ENCODE assay signal across 16 mouse cellular contexts in the genomic region with DNA sequence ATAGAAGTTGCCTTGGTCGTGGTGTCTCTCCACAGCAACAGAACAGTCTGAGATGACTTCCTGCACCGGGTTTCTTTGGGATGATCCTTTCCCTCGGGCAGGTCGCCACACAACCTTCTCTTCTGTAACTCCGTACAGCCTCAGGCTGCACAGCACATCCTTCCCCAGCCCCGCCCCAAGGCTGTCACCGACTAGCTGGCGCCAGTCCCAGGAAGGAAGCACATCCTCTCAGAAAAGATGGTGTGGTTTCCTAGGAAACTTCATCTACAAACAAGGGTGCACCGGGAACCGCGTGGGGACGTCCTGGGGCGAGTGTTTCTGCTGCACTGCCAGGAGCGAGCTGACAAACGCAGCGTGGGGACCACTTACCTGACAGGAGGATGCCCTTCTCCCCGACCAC. TPM values are rescaled to one million over a fixed set of nuclear protein-coding genes. Genes with fewer than 3 reads are reported as not detected.
DNase-seq lines count a peak whose midpoint lies in the region; ATAC-seq and TF ChIP-seq lines count a peak whose summit lies in the region.
"Had no signal": no experiment of that assay in that cellular context is flagged by ENCODE, and none has a peak within 500 bp of the region (broad histone marks: within the 10 kb centered on the region; RNA-seq: fewer than 3 reads in every experiment).

No protein-coding gene starts in this region.

- ATAC-seq in heart, embryonic 11.5 days (replicated peaks; ENCODE audit: insufficient number of reproducible peaks, low FRiP score, low TSS enrichment), result no peak
- ATAC-seq in lung, postnatal 0 days, result peak; percentile 49
- no peak for ATAC-seq in hindbrain, embryonic 11.5 days (ENCODE audit: low FRiP score)
- ATAC-seq in hindbrain, postnatal 0 days, result no peak

- H3K4me2 ChIP-seq in heart, embryonic 11.5 days, result no peak overlapping the region
- no peak overlapping the region for H3K4me2 ChIP-seq in lung, postnatal 0 days (replicated peaks; ENCODE audit: low read depth, low read length)
- H3K4me2 ChIP-seq in hindbrain, embryonic 11.5 days (replicated peaks; ENCODE audit: low read depth, low read length), result no peak overlapping the region
- H3K4me2 ChIP-seq in hindbrain, postnatal 0 days (ENCODE audit: low read depth, low read length), result no peak overlapping the region
- H3K4me2 ChIP-seq: hindbrain, embryonic 13.5 days; lung, embryonic 15.5 days; midbrain, embryonic 11.5 days had no signal

- no peak overlapping the region for H3K27ac ChIP-seq in heart, adult 2 months
- no peak overlapping the region for H3K27ac ChIP-seq in heart, embryonic 11.5 days (ENCODE audit: low read depth, low read length)
- H3K27ac ChIP-seq in lung, postnatal 0 days (ENCODE audit: low read length), result no peak overlapping the region
- H3K27ac ChIP-seq in hindbrain, embryonic 11.5 days (ENCODE audit: low read depth, low read length), result no peak overlapping the region
- no peak overlapping the region for H3K27ac ChIP-seq in hindbrain, postnatal 0 days
- H3K27ac ChIP-seq: hindbrain, embryonic 13.5 days; lung, embryonic 15.5 days had no signal

- H3K9me3 ChIP-seq in heart, embryonic 11.5 days (replicated peaks; ENCODE audit: control insufficient read depth, low read length), result no peaks in the 10 kb centered on the region
- H3K9me3 ChIP-seq in lung, postnatal 0 days (ENCODE audit: low read length), result no peaks in the 10 kb centered on the region
- no peaks in the 10 kb centered on the region for H3K9me3 ChIP-seq in hindbrain, embryonic 11.5 days (ENCODE audit: control insufficient read depth, low read length)
- H3K9me3 ChIP-seq in hindbrain, postnatal 0 days (ENCODE audit: low read length), result no peaks in the 10 kb centered on the region
- H3K9me3 ChIP-seq: hindbrain, embryonic 13.5 days; lung, embryonic 15.5 days had no signal

- DNase-seq in heart, adult 2 months, result peak; percentile 32 to 54
- peak; percentile 16 for DNase-seq in lung, postnatal 0 days (ENCODE audit: low spot score)
- no peak for DNase-seq in lung, postnatal 14 days
- DNase-seq in left cerebral cortex, postnatal 25 days (ENCODE audit: low spot score in 2 of 2), result peak; percentile 33 to 55
- no peak for DNase-seq in natural killer cell, adult 2 months (ENCODE audit: low spot score in 2 of 2)
- DNase-seq in hindbrain, embryonic 11.5 days (ENCODE audit: low spot score), result no peak
- DNase-seq in hindbrain, postnatal 0 days (ENCODE audit: low spot score), result no peak
- DNase-seq: cerebellum, adult 9-11 months; gastrocnemius, postnatal 25 days; kidney, adult 9 months; layer of hippocampus, postnatal 36 days; thymus, postnatal 14 days had no signal

- TF ChIP-seq CTCF in heart, adult 2 months (IDR thresholded peaks at IDR 0.05), result no peak
- TF ChIP-seq CTCF in lung, postnatal 0 days (IDR thresholded peaks at IDR 0.05), result no peak
- TF ChIP-seq CTCF in hindbrain, postnatal 0 days (IDR thresholded peaks at IDR 0.05; ENCODE audit: low read depth), result no peak

- no peak overlapping the region for H3K4me3 ChIP-seq in heart, adult 2 months
- no peak overlapping the region for H3K4me3 ChIP-seq in heart, embryonic 11.5 days (ENCODE audit: low read depth, low read length)
- no peak overlapping the region for H3K4me3 ChIP-seq in lung, postnatal 0 days (ENCODE audit: low read depth, low read length)
- no peak overlapping the region for H3K4me3 ChIP-seq in hindbrain, embryonic 11.5 days (ENCODE audit: low read depth, low read length)
- H3K4me3 ChIP-seq in hindbrain, postnatal 0 days (ENCODE audit: low read length), result no peak overlapping the region
- H3K4me3 ChIP-seq: hindbrain, embryonic 13.5 days; lung, embryonic 15.5 days had no signal

- no peak for TF ChIP-seq POLR2A in heart, adult 2 months (IDR thresholded peaks at IDR 0.05; ENCODE audit: insufficient read depth, low read depth, low read length)

- 42% methylated on average over 17 of the region's 17 CpGs for WGBS in heart, adult 2 months
- WGBS in heart, embryonic 11.5 days (ENCODE audit: insufficient replicate concordance), result 77% methylated on average over 17 of the region's 17 CpGs
- 61% methylated on average over 17 of the region's 17 CpGs for WGBS in lung, postnatal 0 days
- WGBS in hindbrain, embryonic 11.5 days, result 80% methylated on average over 17 of the region's 17 CpGs
- 75% methylated on average over 17 of the region's 17 CpGs for WGBS in hindbrain, postnatal 0 days

- no peak for TF ChIP-seq EP300 in heart, adult 2 months (IDR thresholded peaks at IDR 0.05; ENCODE audit: insufficient read depth, low read depth, low read length)
- TF ChIP-seq EP300 in lung, postnatal 0 days (IDR thresholded peaks at IDR 0.05), result no peak

- intact Hi-C loops in heart, adult 2 months (cut with DNase I), result no loop called here
- intact Hi-C loops in left cerebral cortex, postnatal 25 days (cut with DNase I), result no loop called here

- H3K4me1 ChIP-seq in heart, adult 2 months (ENCODE audit: control insufficient read depth, insufficient read depth, low read length), result no peaks in the 10 kb centered on the region
- no peaks in the 10 kb centered on the region for H3K4me1 ChIP-seq in heart, embryonic 11.5 days (ENCODE audit: control insufficient read depth, insufficient read depth, low read length)
- H3K4me1 ChIP-seq in lung, postnatal 0 days (ENCODE audit: insufficient read depth, low read depth, low read length), result no peaks in the 10 kb centered on the region
- H3K4me1 ChIP-seq in hindbrain, embryonic 11.5 days (replicated peaks; ENCODE audit: control insufficient read depth, insufficient read depth, low read length), result no peaks in the 10 kb centered on the region; the same call in 1 of the 2 replicates
- no peaks in the 10 kb centered on the region for H3K4me1 ChIP-seq in hindbrain, postnatal 0 days (ENCODE audit: insufficient read depth, low read length)
- H3K4me1 ChIP-seq: hindbrain, embryonic 13.5 days; lung, embryonic 15.5 days had no signal

- H3K36me3 ChIP-seq in heart, adult 2 months (ENCODE audit: control insufficient read depth, insufficient read depth, low read length), result no peaks in the 10 kb centered on the region
- H3K36me3 ChIP-seq in heart, embryonic 11.5 days (ENCODE audit: control insufficient read depth, insufficient read depth, low read length), result peaks cover 19% of the 10 kb centered on the region
- H3K36me3 ChIP-seq in lung, postnatal 0 days (ENCODE audit: insufficient read depth, low read length), result peaks cover 11% of the 10 kb centered on the region; the same call in 1 of the 2 replicates
- H3K36me3 ChIP-seq in hindbrain, embryonic 11.5 days (ENCODE audit: control insufficient read depth, insufficient read depth, low read length), result no peaks in the 10 kb centered on the region
- H3K36me3 ChIP-seq in hindbrain, postnatal 0 days (ENCODE audit: insufficient read depth, low read length), result peaks cover 43% of the 10 kb centered on the region

- H3K9ac ChIP-seq in heart, adult 2 months (ENCODE audit: low read depth, low read length), result no peak overlapping the region
- no peak overlapping the region for H3K9ac ChIP-seq in heart, embryonic 11.5 days (ENCODE audit: low read depth, low read length)
- no peak overlapping the region for H3K9ac ChIP-seq in lung, postnatal 0 days (replicated peaks; ENCODE audit: low read depth)
- no peak overlapping the region for H3K9ac ChIP-seq in hindbrain, embryonic 11.5 days (ENCODE audit: low read depth, low read length)
- H3K9ac ChIP-seq in hindbrain, postnatal 0 days (replicated peaks; ENCODE audit: low read length), result no peak overlapping the region
- H3K9ac ChIP-seq: hindbrain, embryonic 13.5 days; lung, embryonic 15.5 days had no signal

- no peaks in the 10 kb centered on the region for H3K27me3 ChIP-seq in heart, adult 2 months (ENCODE audit: control insufficient read depth, insufficient read depth, low read length)
- no peaks in the 10 kb centered on the region for H3K27me3 ChIP-seq in heart, embryonic 11.5 days (ENCODE audit: control insufficient read depth, insufficient read depth, low read length)
- no peaks in the 10 kb centered on the region for H3K27me3 ChIP-seq in lung, postnatal 0 days (replicated peaks; ENCODE audit: insufficient read depth, low read length)
- no peaks in the 10 kb centered on the region for H3K27me3 ChIP-seq in hindbrain, embryonic 11.5 days (ENCODE audit: control insufficient read depth, insufficient read depth, low read length)
- H3K27me3 ChIP-seq in hindbrain, postnatal 0 days (ENCODE audit: insufficient read depth, low read length), result no peaks in the 10 kb centered on the region
- H3K27me3 ChIP-seq: hindbrain, embryonic 13.5 days; lung, embryonic 15.5 days had no signal

- H3K79me2 ChIP-seq in heart, adult 2 months (replicated peaks; ENCODE audit: control insufficient read depth, insufficient read depth, low read length), result no peaks in the 10 kb centered on the region

RNA-seq across cellular contexts. Expression of gene Nup133, which starts 9.1 kb away (rescaled TPM):
- total RNA-seq in heart, adult 2 months (2021), result 10 to 100 TPM in 1 of 2 experiments, 1 to 10 TPM in 1; 9.9 to 10.8 TPM
- polyA plus RNA-seq in heart, adult 2 months (2012; rRNA removed), result 7.2 and 12.3 TPM in 2 replicates
- 31.5 and 32.5 TPM in 2 replicates for polyA plus RNA-seq in heart, embryonic 11.5 days (2014; fragmentation: Nextera tagmentation; extraction: Ambion mirVana)
- 10.8 and 12.3 TPM in 2 replicates for polyA plus RNA-seq in lung, postnatal 0 days (2015; fragmentation: Nextera tagmentation; extraction: Ambion mirVana)
- total RNA-seq in left cerebral cortex, postnatal 25 days (2021), result 10 to 100 TPM; 20.8 to 24.1 TPM
- polyA plus RNA-seq in hindbrain, embryonic 11.5 days (2014; fragmentation: Nextera tagmentation; extraction: Ambion mirVana), result 50.1 and 52.3 TPM in 2 replicates
- 23.0 and 36.3 TPM in 2 replicates for total RNA-seq in hindbrain, postnatal 0 days (2014; rRNA removed)
- polyA plus RNA-seq in hindbrain, postnatal 0 days (2015; fragmentation: Nextera tagmentation; extraction: Ambion mirVana), result 15.4 and 21.0 TPM in 2 replicates

RNA-seq across cellular contexts. Expression of gene Abcb10, which starts 24.8 kb away (rescaled TPM):
- total RNA-seq in heart, adult 2 months (2021), result 10 to 100 TPM; 40.2 to 44.2 TPM
- polyA plus RNA-seq in heart, adult 2 months (2012; rRNA removed), result 19.1 and 27.6 TPM in 2 replicates
- 36.2 and 38.4 TPM in 2 replicates for polyA plus RNA-seq in heart, embryonic 11.5 days (2014; fragmentation: Nextera tagmentation; extraction: Ambion mirVana)
- 10.4 and 11.0 TPM in 2 replicates for polyA plus RNA-seq in lung, postnatal 0 days (2015; fragmentation: Nextera tagmentation; extraction: Ambion mirVana)
- total RNA-seq in left cerebral cortex, postnatal 25 days (2021), result 10 to 100 TPM; 14.3 to 16.5 TPM
- 17.5 and 18.3 TPM in 2 replicates for polyA plus RNA-seq in hindbrain, embryonic 11.5 days (2014; fragmentation: Nextera tagmentation; extraction: Ambion mirVana)
- 39.0 and 43.2 TPM in 2 replicates for total RNA-seq in hindbrain, postnatal 0 days (2014; rRNA removed)
- polyA plus RNA-seq in hindbrain, postnatal 0 days (2015; fragmentation: Nextera tagmentation; extraction: Ambion mirVana), result 12.4 and 13.4 TPM in 2 replicates

Comparison
In these comparisons a context has a peak if more than half of its experiments do, and no peak if none do; other contexts are left out.
1. DNase-seq: peak in heart, adult 2 months (2 of 2), lung, postnatal 0 days (single experiment) and left cerebral cortex, postnatal 25 days (2 of 2); none in lung, postnatal 14 days (single experiment), natural killer cell, adult 2 months (0 of 2), hindbrain, embryonic 11.5 days (single experiment) and hindbrain, postnatal 0 days (single experiment).